Mouse (Mus musculus): ENCODE data around the gene Gstt4. TPM values are rescaled to one million over a fixed set of nuclear protein-coding genes. Genes with fewer than 3 reads are reported as not detected.
A peak's percentile ranks its signal among the peaks of the same experiment; 100 is the strongest.

The Gstt4 gene
- total and polyA plus RNA-seq, 3 experiments = not detected

DNA sequence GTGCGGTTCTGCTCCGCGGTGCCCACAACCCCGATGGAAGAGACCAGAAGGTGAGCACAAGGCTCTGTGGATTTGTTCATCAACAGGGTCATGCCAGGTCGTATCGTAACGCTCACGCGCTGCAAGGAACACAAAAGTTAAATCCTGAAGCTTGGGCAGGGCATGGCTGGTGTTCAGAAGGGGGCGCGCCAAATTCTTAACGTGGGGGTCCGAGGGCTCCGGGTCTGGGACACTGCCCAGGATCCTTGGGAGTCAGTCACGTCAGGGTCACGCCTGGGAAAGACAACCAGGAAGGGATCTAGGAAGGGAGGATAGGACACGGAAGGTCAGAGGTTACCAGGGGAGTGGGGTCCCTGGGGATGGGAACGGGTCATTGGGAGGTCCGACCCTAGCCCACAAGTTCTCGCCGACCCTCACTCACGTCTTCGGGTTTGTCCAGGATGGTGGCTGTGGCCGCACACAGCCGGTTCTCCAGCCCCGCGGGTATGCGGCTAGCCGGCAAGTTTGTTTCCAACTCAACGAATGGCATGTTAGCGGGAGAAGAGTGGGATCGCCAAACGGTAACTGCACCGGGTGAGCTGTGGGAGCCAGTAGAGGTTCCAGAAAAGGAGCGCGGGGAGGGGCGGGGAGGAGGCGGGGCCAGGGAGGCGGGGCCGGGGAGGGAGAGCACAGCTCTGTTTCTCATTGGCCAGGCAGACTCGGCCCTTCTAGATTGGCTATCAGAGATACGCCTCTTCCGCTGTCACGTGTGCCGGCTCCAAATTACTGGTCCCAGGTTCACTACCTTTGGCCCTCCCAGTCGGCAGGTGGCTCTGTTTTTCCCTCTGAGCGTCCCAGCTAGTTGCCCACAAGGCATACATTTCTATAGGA is 49.3 kb downstream of the Gstt4 start, which contains the start of gene Ddt:
Ddt (minus strand) TSS at position 620 of the 870 bp plus-strand sequence.
- Histone ChIP-seq H3K4me3 (ENCODE audit: control insufficient read depth in 1 of 2, insufficient read depth in 1 of 2, low read depth in 2 of 2, low read length in 2 of 2) (peak within 1 kb of the TSS; percentile 73 to 90), H3K4me1 (ENCODE audit: control insufficient read depth in 1 of 2, insufficient read depth in 2 of 2, low read length in 2 of 2) (peaks cover 0 to 6% of the 10 kb centered on the region in 2 experiments; a peak in 2 of 4 replicates), H3K36me3 (ENCODE audit: control insufficient read depth in 1 of 2, insufficient read depth in 2 of 2, low read length in 2 of 2) (peaks cover 0 to 5% of the 10 kb centered on the region in 2 experiments; a peak in 2 of 4 replicates), H3K9me3 (replicated peaks; ENCODE audit: insufficient read depth, low read length) (no peaks in the 10 kb centered on the region), H3K79me2 (ENCODE audit: control insufficient read depth, insufficient read depth, low read length, poor library complexity) (peaks cover 2% of the 10 kb centered on the region; the same call in 1 of the 2 replicates), H3K27me3 (ENCODE audit: control insufficient read depth in 1 of 2, insufficient read depth in 2 of 2, low read length in 2 of 2) (no peaks in the 10 kb centered on the region), H3K27ac (ENCODE audit: control insufficient read depth, low read depth, low read length) (peak within 1 kb of the TSS; percentile 47), H3K9ac (ENCODE audit: control insufficient read depth, low read depth, low read length, poor library complexity, severe bottlenecking) (peak within 1 kb of the TSS; percentile 73)
- DNase-seq (ENCODE audit: low read depth, low spot score) = peak; percentile 97
- TF ChIP-seq BHLHE40 (IDR thresholded peaks at IDR 0.05; ENCODE audit: borderline replicate concordance, low read depth, low read length) (peak; percentile 78), ELF1 (IDR thresholded peaks at IDR 0.05; ENCODE audit: low read depth, low read length) (peak; percentile 62), MXI1 (IDR thresholded peaks at IDR 0.05; ENCODE audit: low read depth, low read length) (peak; percentile 79), GABPA (IDR thresholded peaks at IDR 0.05; ENCODE audit: low read depth, low read length) (peak; percentile 40; the same call in 1 of the 2 replicates), ZKSCAN1 (IDR thresholded peaks at IDR 0.05; ENCODE audit: low read depth, low read length) (no peak), RCOR1 (IDR thresholded peaks at IDR 0.05; ENCODE audit: low read depth, low read length) (0 out of 2 replicates have a peak, but pooled peaks have one; percentile 14), RAD21 (IDR thresholded peaks at IDR 0.05; ENCODE audit: low read depth, low read length) (peak; percentile 30), ZNF384 (IDR thresholded peaks at IDR 0.05; ENCODE audit: low read depth, low read length) (peak; percentile 28; the same call in 1 of the 2 replicates), CHD1 (IDR thresholded peaks at IDR 0.05; ENCODE audit: low read depth, low read length) (0 out of 2 replicates have a peak, but pooled peaks have one; percentile 30), NELFE (IDR thresholded peaks at IDR 0.05; ENCODE audit: low read depth, low read length) (peak; percentile 75), CHD2 (IDR thresholded peaks at IDR 0.05; ENCODE audit: low read length) (no peak), USF1 (IDR thresholded peaks at IDR 0.05; ENCODE audit: low read depth, low read length) (peak; percentile 97), POLR2AphosphoS2 (IDR thresholded peaks at IDR 0.05; ENCODE audit: low read length) (peak; percentile 70), ZMIZ1 (IDR thresholded peaks at IDR 0.05; ENCODE audit: low read depth, low read length) (peak; percentile 92), CTCF (IDR thresholded peaks at IDR 0.05 in 2 of 3, conservative IDR thresholded peaks at IDR 0.05 in 1 of 3; ENCODE audit: control insufficient read depth in 1 of 3, insufficient read depth in 1 of 3, low read depth in 2 of 3, low read length in 3 of 3, poor library complexity in 1 of 3, severe bottlenecking in 1 of 3) (peak; percentile 23 to 78 (median 67); a peak in 5 of 6 replicates), TAL1 (IDR thresholded peaks at IDR 0.05; ENCODE audit: low read length) (no peak), MYC (IDR thresholded peaks at IDR 0.05; ENCODE audit: low read depth, low read length) (peak; percentile 83), ETS1 (IDR thresholded peaks at IDR 0.05; ENCODE audit: low read depth, low read length) (peak; percentile 51; the same call in 1 of the 2 replicates), MAX (IDR thresholded peaks at IDR 0.05; ENCODE audit: low read length) (peak; percentile 95), TCF12 (IDR thresholded peaks at IDR 0.05; ENCODE audit: low read depth, low read length) (0 out of 2 replicates have a peak, but pooled peaks have one; percentile 44), NRF1 (IDR thresholded peaks at IDR 0.05; ENCODE audit: insufficient read depth, low read depth, low read length, poor library complexity, severe bottlenecking) (no peak), UBTF (IDR thresholded peaks at IDR 0.05; ENCODE audit: borderline replicate concordance, insufficient read depth, low read depth, low read length) (no peak), KAT2A (conservative IDR thresholded peaks at IDR 0.05; ENCODE audit: low read depth, low read length) (peak; percentile 48), USF2 (IDR thresholded peaks at IDR 0.05; ENCODE audit: borderline replicate concordance in 1 of 2, insufficient read depth in 1 of 2, low read depth in 1 of 2, low read length in 2 of 2) (peak; percentile 56 to 88; a peak in 3 of 4 replicates), MYB (IDR thresholded peaks at IDR 0.05; ENCODE audit: low read depth, low read length) (no peak), POLR2A (IDR thresholded peaks at IDR 0.05; ENCODE audit: control insufficient read depth in 1 of 2, insufficient read depth in 1 of 2, low read depth in 1 of 2, low read length in 2 of 2, poor library complexity in 1 of 2) (peak; percentile 74 to 89), TBP (IDR thresholded peaks at IDR 0.05; ENCODE audit: low read depth, low read length) (peak; percentile 66), GATA1 (IDR thresholded peaks at IDR 0.05; ENCODE audit: low read depth, low read length) (peak; percentile 9; the same call in 1 of the 2 replicates), JUND (IDR thresholded peaks at IDR 0.05; ENCODE audit: low read depth, low read length) (no peak), ZC3H11A (IDR thresholded peaks at IDR 0.05; ENCODE audit: low read depth, low read length) (0 out of 2 replicates have a peak, but pooled peaks have one; percentile 11), HCFC1 (IDR thresholded peaks at IDR 0.05; ENCODE audit: low read depth, low read length) (peak; percentile 82), SIN3A (IDR thresholded peaks at IDR 0.05; ENCODE audit: low read length) (peak; percentile 84), MAFK (IDR thresholded peaks at IDR 0.05; ENCODE audit: borderline replicate concordance, low read depth, low read length) (no peak), E2F4 (IDR thresholded peaks at IDR 0.05; ENCODE audit: borderline replicate concordance, low read depth, low read length) (peak; percentile 41; the same call in 1 of the 2 replicates), MAZ (IDR thresholded peaks at IDR 0.05; ENCODE audit: low read depth, low read length) (peak; percentile 42; the same call in 1 of the 2 replicates)
